Mouse (Mus musculus) brain, embryonic 14.5 days (tissue): ENCODE measurements around the gene Gm44596. TPM values are rescaled to one million over a fixed set of nuclear protein-coding genes. Genes with fewer than 3 reads are reported as not detected.

Experiments used
- DNase-seq: peaks from one replicate; pipeline ENCODE4 v3.0.0-alpha.2; 2011; ENCODE audit warnings: low read depth
- CTCF ChIP-seq: fragments of 200-500 bp; IDR thresholded peaks from 2 replicates; pipeline ENCODE4 v1.5.1; 2012; ENCODE audit warnings: inconsistent platforms, mild to moderate bottlenecking, moderate library complexity, borderline replicate concordance; ENCODE audit not compliant: insufficient read depth, insufficient read length; ENCODE audit errors: extremely low read depth
- POLR2A ChIP-seq: fragments of 200-500 bp; IDR thresholded peaks from 2 replicates; pipeline ENCODE4 v1.6.1; 2012; ENCODE audit warnings: mild to moderate bottlenecking, inconsistent platforms, borderline replicate concordance; ENCODE audit not compliant: poor library complexity, insufficient read depth, insufficient read length, severe bottlenecking; ENCODE audit errors: extremely low read depth
- polyA plus RNA-seq: library from polyadenylated mRNA; depleted of rRNA; stranded (reverse); fragments of >200 nt; gene quantifications from 2 replicates; pipeline ENCODE4 v1.2.3, GENCODE M21; 2012; rRNA removed

Gene Gm44596
- polyA plus RNA-seq, 1 experiment, result not detected

DNA sequence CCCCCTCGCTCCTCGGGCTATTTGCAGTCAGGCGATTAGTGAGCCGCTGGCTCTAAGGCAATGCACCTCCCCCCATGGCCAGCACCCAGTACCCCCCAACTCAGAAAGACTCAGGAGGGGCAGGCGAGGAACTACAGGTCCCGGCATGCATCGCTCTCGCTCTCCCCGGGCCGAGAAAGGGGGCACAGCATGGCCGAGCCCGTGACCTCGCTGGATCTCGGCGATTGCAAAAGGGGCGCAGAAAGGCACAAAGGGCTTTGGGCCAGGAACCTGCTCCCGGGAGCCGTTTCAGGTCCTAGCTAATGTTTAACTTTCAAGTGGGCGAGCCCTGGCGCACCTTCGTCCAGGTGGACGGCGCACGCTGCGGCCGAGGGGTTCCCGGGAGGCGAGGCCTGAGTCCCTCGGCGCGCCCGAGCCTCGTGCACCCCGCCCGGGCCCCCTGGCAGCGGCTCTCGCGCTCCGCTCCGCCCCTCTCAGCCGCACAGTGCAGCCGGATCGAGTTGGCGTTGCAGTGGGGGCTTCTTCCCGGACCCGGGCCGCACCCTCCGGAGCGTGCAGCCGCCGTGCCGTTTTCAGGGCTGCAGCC, 62.5 kb downstream of the Gm44596 start:
- TF ChIP-seq CTCF (no peak), POLR2A (0 out of 2 replicates have a peak, but pooled peaks have one; percentile 8)
- peak; percentile 87 for DNase-seq

- peak; percentile 96 for DNase-seq
- TF ChIP-seq POLR2A (peak; percentile 100), CTCF (no peak)
These were observed 63.1 kb downstream of the Gm44596 start, which contains the start of gene Fkbp4 for GRCm38 (mm10) chr6:128438317-128438870. Fkbp4 (minus strand) TSS chr6:128438677.

- no peak for TF ChIP-seq CTCF
- TF ChIP-seq POLR2A, result no peak
- DNase-seq, result no peak
These were observed 63.6 kb downstream of the Gm44596 start for GRCm38 (mm10) chr6:128438871-128439341.

DNA sequence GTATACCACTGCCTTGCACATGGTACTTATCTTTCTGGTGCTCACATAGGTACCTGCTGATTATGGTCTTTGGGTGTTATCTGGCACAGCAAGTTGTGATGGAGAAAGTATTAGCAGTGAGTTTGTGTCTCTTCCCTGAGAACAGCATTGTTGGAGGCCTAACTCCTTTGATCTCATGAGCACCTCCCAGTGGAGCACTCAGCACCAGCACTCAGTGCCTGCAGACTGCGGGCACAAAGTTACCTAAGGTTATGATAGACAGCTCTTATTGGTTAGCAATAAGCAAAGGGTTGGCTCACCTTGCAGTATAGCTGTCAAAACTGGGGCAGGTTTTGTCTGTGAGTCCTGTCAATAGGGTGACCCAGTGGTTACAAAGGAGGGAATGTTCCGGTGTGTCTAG, 64.9 kb downstream of the Gm44596 start:
- TF ChIP-seq POLR2A, result no peak
- no peak for TF ChIP-seq CTCF
- DNase-seq, result no peak

GRCm38 (mm10) chr6:128445761-128446535, 70.6 kb downstream of the Gm44596 start:
- TF ChIP-seq POLR2A (no peak), CTCF (peak; percentile 70)
- DNase-seq, result peak; percentile 83

DNA sequence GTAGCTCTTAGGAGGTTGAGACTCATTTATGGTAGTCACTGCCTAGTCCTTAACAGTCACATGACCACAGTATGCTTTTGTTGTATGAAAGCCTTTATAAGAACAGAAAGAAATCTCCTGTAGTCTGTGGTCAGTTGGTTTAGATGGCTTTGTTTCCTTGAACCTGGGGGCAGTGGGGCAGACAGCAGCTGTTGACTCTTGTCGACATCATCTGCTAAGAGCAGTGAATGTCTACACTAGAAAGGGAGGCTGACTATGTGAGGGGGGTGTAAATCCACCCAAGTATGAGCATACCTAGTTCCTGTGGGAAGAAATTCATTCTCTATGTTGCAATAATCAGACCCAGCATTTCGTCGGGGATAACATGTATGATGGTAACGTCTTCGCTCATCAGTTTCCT, 71.8 kb downstream of the Gm44596 start:
- TF ChIP-seq POLR2A (no peak), CTCF (no peak)
- DNase-seq, result no peak

DNA sequence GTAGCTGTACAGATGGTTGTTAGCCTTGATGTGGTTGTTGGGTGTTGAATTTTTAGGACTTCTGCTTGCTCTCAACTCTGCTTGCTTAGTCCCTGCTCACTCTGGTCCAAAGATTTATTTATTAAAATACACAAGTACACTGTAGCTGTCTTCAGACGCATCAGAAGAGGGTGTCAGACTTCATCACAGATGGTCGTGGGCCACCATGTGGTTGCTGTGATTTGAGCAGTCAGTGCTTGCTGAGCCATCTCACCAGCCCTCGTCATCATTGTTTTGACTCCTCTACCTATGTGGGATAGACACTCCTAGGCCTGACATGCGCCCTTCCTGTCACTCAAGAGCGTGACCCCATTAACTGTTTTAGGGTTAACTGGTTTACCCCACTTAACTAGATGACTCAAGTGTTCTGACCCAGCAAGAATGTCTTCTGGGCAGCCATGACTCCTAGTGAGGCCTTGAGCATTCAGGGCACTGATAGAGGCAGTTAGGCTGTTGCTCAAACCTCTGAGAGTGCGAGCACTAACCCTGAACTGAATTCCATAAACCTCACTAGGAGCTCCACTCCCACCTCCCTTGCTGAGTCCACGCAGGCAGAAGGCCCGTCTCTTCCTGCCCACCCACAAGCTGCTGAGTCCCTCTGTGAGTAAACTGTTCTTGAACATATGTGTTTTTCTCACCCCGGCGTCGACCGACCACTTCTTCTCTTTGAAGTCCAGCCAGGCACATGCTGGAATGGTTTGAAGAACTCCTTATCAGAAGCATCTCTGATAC, 80.7 kb downstream of the Gm44596 start:
- TF ChIP-seq POLR2A (no peak), CTCF (no peak)

More for the DNA sequence above, 80.7 kb downstream of the Gm44596 start:
- DNase-seq, result peak; percentile 32

Other genes starting within 250 kb of the Gm44596 start
- 41.8 and 49.7 TPM in 2 replicates for gene Tspan9, start 231.9 kb upstream of the Gm44596 start, polyA plus RNA-seq
- 0.28 and 0.81 TPM in 2 replicates for gene Tead4, start 74.7 kb upstream of the Gm44596 start, polyA plus RNA-seq
- 38.4 and 39.0 TPM in 2 replicates for gene Tulp3, start 19.7 kb upstream of the Gm44596 start, polyA plus RNA-seq
- 35.0 and 43.8 TPM in 2 replicates for gene Rhno1, start 12.6 kb upstream of the Gm44596 start, polyA plus RNA-seq
- gene Foxm1, start 12.5 kb upstream of the Gm44596 start, polyA plus RNA-seq, result 38.3 and 70.8 TPM in 2 replicates
- 1.1 and 1.2 TPM in 2 replicates for gene Tex52, start within 50 bp of the Gm44596 start, polyA plus RNA-seq
- 5.9 and 6.8 TPM in 2 replicates for gene Nrip2, start 23.8 kb downstream of the Gm44596 start, polyA plus RNA-seq
- 36.1 and 42.2 TPM in 2 replicates for gene Itfg2, start 49.4 kb downstream of the Gm44596 start, polyA plus RNA-seq
- 249 and 252 TPM in 2 replicates for gene Fkbp4, start 63.2 kb downstream of the Gm44596 start, polyA plus RNA-seq
- 0.12 TPM in 1 of 2 replicates, not detected in the other for gene Pzp, start 151.2 kb downstream of the Gm44596 start, polyA plus RNA-seq
- 0.83 and 1.2 TPM in 2 replicates for gene A2ml1, start 206.1 kb downstream of the Gm44596 start, polyA plus RNA-seq
- 0.12 TPM in 1 of 2 replicates, not detected in the other for gene Klrb1a, start 248.0 kb downstream of the Gm44596 start, polyA plus RNA-seq